22 mouse cellular contexts compared by ENCODE assay signal in the genomic region with DNA sequence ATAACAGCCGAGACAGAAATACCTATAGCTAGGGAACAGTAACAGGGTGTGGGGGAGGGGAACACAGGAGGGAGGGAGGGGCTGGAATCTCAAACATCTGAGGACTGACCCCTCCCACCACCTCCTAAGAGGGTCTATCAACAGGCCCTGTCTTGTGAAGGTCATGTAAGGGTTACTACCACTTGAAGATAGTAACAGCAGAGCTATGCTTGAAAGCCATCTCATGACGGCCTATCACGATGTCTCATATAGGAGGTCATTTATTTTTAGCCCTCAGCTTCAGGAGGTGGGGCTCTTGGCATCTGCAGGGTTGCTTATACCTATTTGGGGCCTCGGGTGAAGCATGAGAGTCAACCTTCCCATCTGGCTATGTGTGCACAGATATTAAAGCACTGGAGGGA. TPM values are rescaled to one million over a fixed set of nuclear protein-coding genes. Genes with fewer than 3 reads are reported as not detected.
DNase-seq lines count a peak whose midpoint lies in the region; ATAC-seq and TF ChIP-seq lines count a peak whose summit lies in the region.
"Had no signal": no experiment of that assay in that cellular context is flagged by ENCODE, and none has a peak within 500 bp of the region (broad histone marks: within the 10 kb centered on the region; RNA-seq: fewer than 3 reads in every experiment).

No protein-coding gene starts in this region.

- peak; percentile 35 for ATAC-seq in lung, postnatal 0 days
- ATAC-seq in heart, embryonic 14.5 days (ENCODE audit: insufficient number of reproducible peaks, insufficient read depth, low FRiP score, low read depth) = peak; percentile 95
- ATAC-seq in megakaryocyte-erythroid progenitor cell, adult 5-6 weeks (replicated peaks; ENCODE audit: low FRiP score, low TSS enrichment, poor library complexity, severe bottlenecking) = no peak
- ATAC-seq: forebrain, embryonic 14.5 days had no signal

- no peak for DNase-seq in lung, postnatal 0 days (ENCODE audit: low spot score)
- DNase-seq in lung, adult 18-20 months = no peak
- peak; percentile 14 for DNase-seq in forelimb bud, embryonic 11.5 days (ENCODE audit: low read depth, low spot score)
- peak; percentile 9 for DNase-seq in yolk sac, embryonic 10.5 days (ENCODE audit: low spot score)
- DNase-seq in thymus, postnatal 4 days = no peak
- no peak for DNase-seq in cerebellum, adult 2 months
- DNase-seq: cerebellum, adult 11 months; kidney, postnatal 10 days; liver, embryonic 13.5 days; lung, postnatal 14 days had no signal

- no peak for TF ChIP-seq CTCF in lung, postnatal 0 days (IDR thresholded peaks at IDR 0.05)
- TF ChIP-seq CTCF in cerebellum, adult 2 months (IDR thresholded peaks at IDR 0.05; ENCODE audit: borderline replicate concordance, insufficient read depth, low read depth, low read length) = no peak

- no peak for TF ChIP-seq POLR2A in cerebellum, adult 2 months (IDR thresholded peaks at IDR 0.05; ENCODE audit: borderline replicate concordance, insufficient read depth, low read length)

- WGBS in lung, postnatal 0 days = 12% methylated on average over 4 of the region's 4 CpGs
- WGBS in heart, embryonic 14.5 days = 15% methylated on average over 4 of the region's 4 CpGs
- WGBS in cerebellum, adult 2 months = 60% methylated on average over 4 of the region's 4 CpGs

- H3K9me3 ChIP-seq in lung, postnatal 0 days (ENCODE audit: low read length) = no peaks in the 10 kb centered on the region
- no peaks in the 10 kb centered on the region for H3K9me3 ChIP-seq in heart, embryonic 14.5 days (ENCODE audit: control insufficient read depth, low read length)
- H3K9me3 ChIP-seq: liver, embryonic 13.5 days; midbrain, embryonic 10.5 days had no signal

- H3K27ac ChIP-seq in lung, postnatal 0 days (ENCODE audit: low read length) = no peak overlapping the region
- H3K27ac ChIP-seq in heart, embryonic 14.5 days (replicated peaks in 1 of 2; ENCODE audit: control insufficient read depth in 1 of 2, insufficient read depth in 1 of 2, low read depth in 2 of 2, low read length in 2 of 2) = peak overlapping the region; percentile 96 to 97
- no peak overlapping the region for H3K27ac ChIP-seq in cerebellum, adult 2 months (ENCODE audit: insufficient read depth, low read length)
- H3K27ac ChIP-seq: liver, embryonic 13.5 days; midbrain, embryonic 10.5 days had no signal

- H3K27me3 ChIP-seq in lung, postnatal 0 days (replicated peaks; ENCODE audit: insufficient read depth, low read length) = no peaks in the 10 kb centered on the region
- no peaks in the 10 kb centered on the region for H3K27me3 ChIP-seq in heart, embryonic 14.5 days (ENCODE audit: control insufficient read depth, insufficient read depth, low read length)
- H3K27me3 ChIP-seq in cerebellum, adult 2 months (ENCODE audit: control insufficient read depth, insufficient read depth, low read length) = no peaks in the 10 kb centered on the region
- H3K27me3 ChIP-seq: liver, embryonic 13.5 days had no signal

- no peak for TF ChIP-seq EP300 in lung, postnatal 0 days (IDR thresholded peaks at IDR 0.05)

- no peaks in the 10 kb centered on the region for H3K36me3 ChIP-seq in lung, postnatal 0 days (ENCODE audit: insufficient read depth, low read length)
- no peaks in the 10 kb centered on the region for H3K36me3 ChIP-seq in heart, embryonic 14.5 days (ENCODE audit: control insufficient read depth, insufficient read depth, low read length)
- H3K36me3 ChIP-seq: liver, embryonic 13.5 days; midbrain, embryonic 10.5 days had no signal

- H3K4me1 ChIP-seq in lung, postnatal 0 days (ENCODE audit: insufficient read depth, low read depth, low read length) = no peaks in the 10 kb centered on the region
- H3K4me1 ChIP-seq in heart, embryonic 14.5 days (ENCODE audit: control insufficient read depth in 2 of 2, insufficient read depth in 2 of 2, low read length in 2 of 2) = peaks cover 16 to 23% of the 10 kb centered on the region in 2 experiments; a peak in 3 of 4 replicates
- no peaks in the 10 kb centered on the region for H3K4me1 ChIP-seq in cerebellum, adult 2 months (ENCODE audit: control insufficient read depth, insufficient read depth, low read length)

- no peak overlapping the region for H3K4me3 ChIP-seq in lung, postnatal 0 days (ENCODE audit: low read depth, low read length)
- H3K4me3 ChIP-seq in heart, embryonic 14.5 days (ENCODE audit: control insufficient read depth in 1 of 2, insufficient read depth in 1 of 2, low read depth in 1 of 2, low read length in 2 of 2) = no peak overlapping the region
- no peak overlapping the region for H3K4me3 ChIP-seq in cerebellum, adult 2 months (replicated peaks; ENCODE audit: insufficient read depth, low read depth, low read length)
- H3K4me3 ChIP-seq: liver, embryonic 13.5 days; midbrain, embryonic 10.5 days had no signal

- no peak overlapping the region for H3K4me2 ChIP-seq in lung, postnatal 0 days (replicated peaks; ENCODE audit: low read depth, low read length)
- H3K4me2 ChIP-seq in heart, embryonic 14.5 days (ENCODE audit: low read length) = peak overlapping the region; percentile 50
- H3K4me2 ChIP-seq: liver, embryonic 13.5 days had no signal

- H3K9ac ChIP-seq in lung, postnatal 0 days (replicated peaks; ENCODE audit: low read depth) = no peak overlapping the region
- H3K9ac ChIP-seq in heart, embryonic 14.5 days (ENCODE audit: low read length) = 0 out of 2 replicates have a peak overlapping the region, but pooled peaks have one; percentile 56
- H3K9ac ChIP-seq: liver, embryonic 13.5 days had no signal

RNA-seq across cellular contexts. Expression of gene Prss54, which starts 20.7 kb away (rescaled TPM):
- not detected in 2 replicates for polyA plus RNA-seq in lung, postnatal 0 days (2015; fragmentation: Nextera tagmentation; extraction: Ambion mirVana)
- not detected in 2 replicates for polyA plus RNA-seq in heart, embryonic 14.5 days (2014; fragmentation: Nextera tagmentation; extraction: Ambion mirVana)
- polyA plus RNA-seq in cerebellum, adult 2 months (2012; rRNA removed) = not detected in 2 replicates
- not detected in 2 replicates for total RNA-seq in megakaryocyte-erythroid progenitor cell, adult 5-6 weeks (2014; fragmentation: Nextera tagmentation)
- total RNA-seq in megakaryocyte-erythroid progenitor cell, adult 5-6 weeks (2017) = not detected in 2 replicates
- total RNA-seq: common myeloid progenitor, adult 5-6 weeks; gastrocnemius, adult 18-20 months; granulocyte monocyte progenitor cell, adult 5-6 weeks; layer of hippocampus, postnatal 10 days had no signal
- polyA plus RNA-seq: C2C12; forebrain, embryonic 14.5 days; liver, embryonic 13.5 days; midbrain, embryonic 10.5 days; neural tube, embryonic 14.5 days; small intestine, adult 2 months; thymus, postnatal 0 days had no signal

RNA-seq across cellular contexts. Expression of gene Gins3, which starts 36.4 kb away (rescaled TPM):
- polyA plus RNA-seq in lung, postnatal 0 days (2015; fragmentation: Nextera tagmentation; extraction: Ambion mirVana) = 4.2 and 5.2 TPM in 2 replicates
- polyA plus RNA-seq in heart, embryonic 14.5 days (2014; fragmentation: Nextera tagmentation; extraction: Ambion mirVana) = 13.8 and 13.9 TPM in 2 replicates
- polyA plus RNA-seq in cerebellum, adult 2 months (2012; rRNA removed) = 3.0 and 3.2 TPM in 2 replicates
- 21.2 and 21.6 TPM in 2 replicates for total RNA-seq in megakaryocyte-erythroid progenitor cell, adult 5-6 weeks (2014; fragmentation: Nextera tagmentation)
- total RNA-seq in megakaryocyte-erythroid progenitor cell, adult 5-6 weeks (2017) = 10.7 and 24.0 TPM in 2 replicates

Comparison
In these comparisons a context has a peak if more than half of its experiments do, and no peak if none do; other contexts are left out.
1. DNase-seq: peak in forelimb bud, embryonic 11.5 days (single experiment) and yolk sac, embryonic 10.5 days (single experiment); none in lung, postnatal 0 days (single experiment), lung, adult 18-20 months (0 of 2), thymus, postnatal 4 days (single experiment) and cerebellum, adult 2 months (0 of 2).
2. H3K27ac ChIP-seq: peak in heart, embryonic 14.5 days (2 of 2); none in lung, postnatal 0 days (single experiment) and cerebellum, adult 2 months (single experiment).